Mouse (Mus musculus): Measurements from ENCODE around the gene Nit2.

- TF ChIP-seq ZNF384 (IDR thresholded peaks at IDR 0.05; ENCODE audit: low read depth, low read length): no peak
- TF ChIP-seq EP300 (IDR thresholded peaks at IDR 0.05; ENCODE audit: low read depth in 1 of 2, low read length in 2 of 2): peak; percentile 71 to 76
- TF ChIP-seq MAFK (IDR thresholded peaks at IDR 0.05; ENCODE audit: borderline replicate concordance, low read depth, low read length): peak; percentile 27; the same call in 1 of the 2 replicates
- no peak for TF ChIP-seq CTCF (IDR thresholded peaks at IDR 0.05 in 2 of 3, conservative IDR thresholded peaks at IDR 0.05 in 1 of 3; ENCODE audit: control insufficient read depth in 1 of 3, insufficient read depth in 1 of 3, low read depth in 2 of 3, low read length in 3 of 3, poor library complexity in 1 of 3, severe bottlenecking in 1 of 3)
- no peak for TF ChIP-seq CHD1 (IDR thresholded peaks at IDR 0.05; ENCODE audit: low read depth, low read length)
- TF ChIP-seq UBTF (IDR thresholded peaks at IDR 0.05; ENCODE audit: borderline replicate concordance, insufficient read depth, low read depth, low read length): no peak
- TF ChIP-seq NELFE (IDR thresholded peaks at IDR 0.05; ENCODE audit: low read depth, low read length): no peak
- no peak for TF ChIP-seq POLR2A (IDR thresholded peaks at IDR 0.05; ENCODE audit: control insufficient read depth in 1 of 2, insufficient read depth in 1 of 2, low read depth in 1 of 2, low read length in 2 of 2, poor library complexity in 1 of 2)
- no peak for TF ChIP-seq USF2 (IDR thresholded peaks at IDR 0.05; ENCODE audit: borderline replicate concordance in 1 of 2, insufficient read depth in 1 of 2, low read depth in 1 of 2, low read length in 2 of 2)
These were observed 44.3 kb downstream of the Nit2 start for GRCm38 (mm10) chr16:57122682-57123445.
